Mouse (Mus musculus) induced T-regulatory cell, adult 2 months (primary cell): ENCODE results near the gene Rdh11.

Source experiments
- DNase-seq: peaks from one replicate; pipeline ENCODE4 v3.0.0-alpha.2; 2012; ENCODE audit warnings: low read depth

Gene Rdh11

DNA sequence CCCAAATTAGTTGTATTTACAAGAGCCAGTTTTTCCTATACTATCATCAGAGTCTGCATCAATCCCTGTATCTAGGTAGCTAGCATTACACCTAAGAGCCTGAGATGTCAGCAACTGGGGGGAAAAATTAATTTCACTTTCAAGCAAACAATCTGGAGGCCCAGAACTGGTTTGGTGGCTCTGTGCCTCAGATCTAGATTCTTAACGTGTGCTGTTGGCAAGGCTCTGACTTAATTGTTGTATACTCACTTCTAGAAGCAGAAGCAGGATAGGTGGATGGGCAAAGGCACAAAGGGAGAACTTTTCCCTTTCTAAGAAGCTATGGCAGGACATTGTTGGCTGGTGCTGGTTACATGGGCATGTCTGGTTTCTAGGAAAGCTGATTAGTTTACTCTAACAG is 52.7 kb downstream of the Rdh11 start:
- no peak for DNase-seq

DNA sequence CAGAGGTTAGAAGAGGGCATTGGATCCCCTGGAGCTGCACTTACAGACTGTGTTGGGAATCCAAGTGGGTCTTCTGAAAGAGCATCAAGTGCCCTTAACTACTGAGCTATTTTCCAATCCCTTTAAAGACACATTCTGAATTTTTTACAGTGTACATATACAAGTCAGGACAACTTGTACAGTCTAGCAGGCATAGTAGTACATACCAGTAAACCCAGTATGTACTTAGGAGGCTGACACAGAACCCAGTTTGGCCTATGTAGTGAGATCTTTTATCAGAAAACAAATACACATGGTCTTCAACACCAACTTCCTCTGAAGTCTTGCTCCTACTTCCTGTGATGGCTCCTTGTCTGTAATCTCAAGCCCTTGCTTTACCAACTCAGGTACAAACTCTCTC is 53.1 kb downstream of the Rdh11 start:
- no peak for DNase-seq

DNA sequence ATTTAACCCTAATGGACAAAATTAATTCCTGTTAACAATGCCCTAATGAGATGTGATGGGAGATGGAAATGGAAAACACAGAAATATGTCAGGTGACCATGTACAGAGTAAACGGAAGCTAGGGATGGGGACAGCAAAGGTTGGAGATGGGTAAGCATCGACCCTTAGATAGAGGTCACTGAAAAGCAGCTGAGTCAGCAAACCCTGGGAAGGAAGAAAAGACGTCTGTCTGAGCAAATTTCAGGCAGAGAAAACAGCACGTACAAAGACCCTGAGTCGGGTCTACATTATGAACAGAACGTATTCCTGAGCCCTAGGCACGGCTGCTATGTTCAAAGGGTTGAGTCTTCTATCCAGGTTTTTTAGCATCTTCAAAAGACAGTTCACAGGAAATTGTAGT is 55.1 kb downstream of the Rdh11 start:
- DNase-seq = no peak

DNA sequence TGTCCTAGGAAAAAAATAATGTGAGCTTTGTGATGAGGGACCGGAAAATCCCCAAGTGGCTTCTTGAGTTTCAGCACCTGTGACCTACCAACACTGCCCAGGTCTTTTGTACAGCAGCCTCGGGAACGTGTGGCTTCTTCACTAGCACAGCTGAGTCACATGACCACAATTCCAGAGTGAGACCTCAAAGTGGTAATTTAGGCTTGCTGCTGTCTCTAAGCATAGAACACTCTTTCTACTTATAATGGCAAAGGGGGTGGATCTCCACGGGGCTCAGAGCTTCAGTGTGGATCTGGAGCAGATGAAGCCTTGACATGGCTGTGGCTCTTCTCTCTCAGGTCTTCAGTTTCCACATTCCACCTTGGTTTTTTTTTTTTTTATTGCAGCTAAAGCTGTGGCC is 57.0 kb downstream of the Rdh11 start:
- no peak for DNase-seq

DNA sequence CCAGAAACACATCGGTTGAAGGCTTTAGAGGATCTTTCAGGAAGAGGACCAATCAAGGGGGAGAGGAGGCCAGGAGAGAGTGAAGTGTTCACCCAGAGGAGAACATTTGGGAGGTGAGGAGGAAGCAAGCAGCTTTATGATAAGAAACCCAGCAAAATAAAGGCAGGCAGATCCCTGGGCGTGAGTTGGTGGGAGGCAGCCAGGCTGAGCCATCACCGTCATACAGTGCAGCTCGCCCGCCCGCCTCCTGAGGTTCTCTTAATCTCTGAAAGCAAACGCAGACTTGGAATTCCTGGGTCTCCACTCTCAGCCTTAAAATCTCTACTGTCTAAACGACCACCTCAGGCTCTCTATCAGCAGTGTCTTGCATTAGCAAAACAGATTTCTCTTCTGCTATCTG is 57.4 kb downstream of the Rdh11 start:
- no peak for DNase-seq

DNA sequence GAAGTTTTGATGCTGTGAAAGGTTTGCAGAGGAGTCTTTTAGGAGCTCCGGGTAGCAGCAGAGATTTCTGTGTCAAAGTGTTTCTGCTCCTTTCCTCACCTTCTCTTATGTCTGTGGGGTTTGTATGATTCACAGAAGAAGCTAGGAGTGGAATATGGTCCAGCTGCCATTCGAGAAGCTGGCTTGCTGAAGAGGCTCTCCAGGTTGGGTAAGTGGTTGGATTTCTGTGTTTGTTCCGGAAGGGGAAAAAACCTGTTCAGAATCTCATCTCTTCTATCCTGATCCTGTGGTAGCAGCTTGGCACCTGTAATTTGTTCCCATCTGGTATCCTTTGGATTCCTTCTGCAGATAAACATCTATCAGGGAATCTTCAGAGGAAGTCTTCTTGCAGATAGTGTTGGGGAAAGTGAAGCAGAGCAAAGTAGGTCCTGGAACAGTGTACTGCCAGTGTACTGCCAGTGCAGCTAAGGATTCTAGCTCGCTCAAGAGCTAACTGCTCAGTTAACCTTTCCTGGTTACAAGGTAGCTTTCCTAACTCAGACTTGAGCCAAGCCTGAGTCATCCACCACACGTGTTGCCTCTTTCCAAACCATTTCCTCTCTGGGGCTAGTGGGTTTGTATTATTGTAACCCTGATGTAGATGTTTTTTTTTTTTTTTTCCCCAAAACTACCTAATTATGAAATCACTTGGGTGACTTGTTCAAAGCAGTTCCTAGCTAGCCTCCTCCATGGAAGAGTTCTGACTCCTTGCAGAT is 60.2 kb downstream of the Rdh11 start:
- peak; percentile 16 for DNase-seq

DNA sequence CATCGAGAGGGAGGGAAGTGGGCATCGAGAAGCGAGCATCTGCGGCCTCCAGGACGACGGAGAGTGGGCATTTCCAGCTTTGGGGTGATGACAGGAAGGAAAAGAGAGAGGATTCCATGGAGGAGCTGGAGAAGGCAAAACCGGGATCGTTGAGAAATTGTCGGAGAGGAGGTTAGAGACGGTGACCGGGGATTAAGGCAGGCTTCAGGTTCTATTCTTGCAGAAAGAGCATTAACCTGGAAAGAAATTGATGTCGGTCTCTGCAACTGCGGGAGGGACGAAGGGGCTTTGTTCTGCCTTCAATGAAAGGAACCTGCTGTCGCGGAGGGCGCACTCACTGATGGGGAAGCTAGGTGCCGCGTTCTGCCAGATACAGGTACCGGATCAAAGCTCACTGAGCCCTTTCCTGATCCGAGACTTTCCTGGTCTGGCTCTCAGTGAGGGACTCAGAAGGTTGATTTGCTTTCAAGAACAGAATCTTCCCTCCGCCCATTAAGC is 60.9 kb downstream of the Rdh11 start:
- no peak for DNase-seq

DNA sequence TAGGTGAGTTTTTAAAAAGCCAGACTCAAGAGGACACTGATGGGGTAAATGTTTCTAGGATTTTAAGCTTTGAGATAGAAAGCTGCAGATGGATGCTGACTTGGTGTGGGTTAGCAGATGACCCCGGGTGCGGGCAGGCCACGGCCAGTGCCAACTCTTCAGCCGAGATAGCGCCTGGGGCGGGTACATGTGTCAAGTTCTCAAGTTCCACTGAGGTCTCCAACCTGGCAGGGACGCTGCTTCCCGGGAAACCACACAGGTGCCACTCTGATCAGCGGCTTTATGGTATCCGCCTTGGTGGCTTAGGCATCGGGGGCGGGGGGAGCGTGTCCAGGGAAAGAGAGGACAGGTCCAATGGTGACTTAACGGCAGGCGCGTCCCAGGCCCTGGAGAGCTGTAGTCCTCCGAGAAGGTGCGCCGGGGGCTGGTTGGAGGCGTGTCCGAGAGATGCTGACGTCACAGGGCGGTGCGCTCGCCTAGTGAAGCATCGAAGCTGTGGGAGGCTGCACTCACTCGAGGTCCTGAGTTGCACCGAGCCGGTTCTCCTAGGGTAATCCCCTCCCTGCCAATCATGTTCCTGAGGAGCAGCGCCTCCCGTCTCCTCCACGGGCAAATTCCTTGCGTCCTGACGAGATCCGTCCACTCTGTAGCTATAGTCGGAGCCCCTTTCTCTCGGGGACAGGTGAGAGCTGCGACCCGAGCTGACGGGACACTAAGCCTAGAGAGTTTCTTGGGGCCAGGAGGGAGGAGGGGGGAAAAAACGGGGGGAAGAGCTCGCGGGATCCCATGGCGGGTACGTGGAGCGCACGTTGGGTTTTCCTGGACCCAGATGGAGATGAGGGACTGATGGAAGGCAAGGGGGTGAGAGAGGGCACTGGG is 61.6 kb downstream of the Rdh11 start, which contains the start of gene Arg2:
Gene Arg2 (plus strand): TSS at position 479 of the 879 bp plus-strand sequence.
- peak; percentile 87 for DNase-seq
